Mouse (Mus musculus) embryonic facial prominence, embryonic 14.5 days (tissue): ENCODE measurements around the gene Polr2f. TPM values are rescaled to one million over a fixed set of nuclear protein-coding genes. Genes with fewer than 3 reads are reported as not detected.

Experiments used
- ATAC-seq: fragments of 200-750 bp; cut with Nextera tagmentation; 2 replicates; pipeline ENCODE4 v1.8.0; 2017; ENCODE audit warnings: low read depth, moderate number of reproducible peaks, moderate TSS enrichment
- DNase-seq: peaks from one replicate; pipeline ENCODE4 v3.0.0-alpha.2; 2015; ENCODE audit warnings: low spot score
- H3K27ac ChIP-seq: fragments of 300-500 bp; sonication (generic); replicated peaks from 2 replicates; pipeline ENCODE4 v1.5.1; 2014; ENCODE audit warnings: low read depth, mild to moderate bottlenecking, low read length, moderate library complexity
- H3K27me3 ChIP-seq: fragments of 300-500 bp; sonication (generic); replicated peaks from 2 replicates; pipeline ENCODE4 v1.6.1; 2014; ENCODE audit warnings: low read length; ENCODE audit not compliant: control insufficient read depth, insufficient read depth
- H3K36me3 ChIP-seq: fragments of 300-500 bp; sonication (generic); 2 replicates; pipeline ENCODE4 v1.6.1; 2014; ENCODE audit warnings: low read length, mixed read lengths; ENCODE audit not compliant: control insufficient read depth, insufficient read depth
- H3K4me1 ChIP-seq: fragments of 300-500 bp; sonication (generic); 2 replicates; pipeline ENCODE4 v1.6.1; 2014; ENCODE audit warnings: antibody characterized with exemption, low read length; ENCODE audit not compliant: control insufficient read depth, insufficient read depth
- H3K4me2 ChIP-seq: fragments of 300-500 bp; sonication (generic); 2 replicates; pipeline ENCODE4 v1.6.1; 2014; ENCODE audit warnings: low read depth, mild to moderate bottlenecking, low read length, moderate library complexity, mixed read lengths
- H3K4me3 ChIP-seq: fragments of 300-500 bp; sonication (generic); 2 replicates; pipeline ENCODE4 v1.5.1; 2014; ENCODE audit warnings: low read depth, mild to moderate bottlenecking, low read length
- H3K9ac ChIP-seq: fragments of 300-500 bp; sonication (generic); 2 replicates; pipeline ENCODE4 v1.6.1; 2014; ENCODE audit warnings: low read depth, mild to moderate bottlenecking, low read length, moderate library complexity, mixed read lengths
- H3K9me3 ChIP-seq: fragments of 300-500 bp; sonication (generic); 2 replicates; pipeline ENCODE4 v1.6.1; 2016; ENCODE audit warnings: low read length; ENCODE audit not compliant: control insufficient read depth
- WGBS: fragments of 180-500 bp; shearing (Covaris S2); extraction: QIAGEN DNeasy Blood & Tissue Kit; methylation state at CpG from one replicate; pipeline ENCODE4 v1.1.7; 2014; 5-methylcytosine and 5-hydroxymethylcytosine counted together
- polyA plus RNA-seq: library from polyadenylated mRNA; unstranded; fragments of >200 nt; fragmentation: Nextera tagmentation; extraction: Ambion mirVana; gene quantifications from 2 replicates; pipeline ENCODE4 v1.2.1, GENCODE M21; 2014

Gene Polr2f
- polyA plus RNA-seq, 1 experiment from 2014 or later: 305 TPM

GRCm38 (mm10) chr15:79176905-79177304, 36.1 kb downstream of the Polr2f start:
- WGBS: 47% methylated on average over 6 of the region's 6 CpGs
- ATAC-seq: peak; percentile 62

GRCm38 (mm10) chr15:79185213-79185612, 44.4 kb downstream of the Polr2f start:
- Histone ChIP-seq H3K4me2 (no peak overlapping the region), H3K27ac (no peak overlapping the region), H3K9me3 (no peaks in the 10 kb centered on the region), H3K9ac (no peak overlapping the region), H3K4me3 (no peak overlapping the region), H3K36me3 (no peaks in the 10 kb centered on the region), H3K27me3 (no peaks in the 10 kb centered on the region), H3K4me1 (no peaks in the 10 kb centered on the region)
- ATAC-seq (no peak), DNase-seq (peak; percentile 47)
- 69% methylated on average over 10 of the region's 10 CpGs for WGBS

More at GRCm38 (mm10) chr15:79176905-79177304, 36.1 kb downstream of the Polr2f start:
- DNase-seq: no peak
- Histone ChIP-seq H3K9ac (no peak overlapping the region), H3K4me2 (no peak overlapping the region), H3K36me3 (no peaks in the 10 kb centered on the region), H3K27me3 (no peaks in the 10 kb centered on the region), H3K4me1 (no peaks in the 10 kb centered on the region), H3K9me3 (no peaks in the 10 kb centered on the region), H3K27ac (no peak overlapping the region), H3K4me3 (no peak overlapping the region)

GRCm38 (mm10) chr15:79187819-79188218, 47.0 kb downstream of the Polr2f start:
- no peak overlapping the region for H3K9ac ChIP-seq
- H3K4me3 ChIP-seq: no peak overlapping the region
- no peaks in the 10 kb centered on the region for H3K27me3 ChIP-seq
- peaks cover 4% of the 10 kb centered on the region for H3K4me1 ChIP-seq
- H3K9me3 ChIP-seq: no peaks in the 10 kb centered on the region
- ATAC-seq (no peak), DNase-seq (no peak)
- no peak overlapping the region for H3K27ac ChIP-seq
- 93% methylated on average over 8 of the region's 8 CpGs for WGBS
- no peaks in the 10 kb centered on the region for H3K36me3 ChIP-seq
- no peak overlapping the region for H3K4me2 ChIP-seq

GRCm38 (mm10) chr15:79191426-79191825, 50.6 kb downstream of the Polr2f start:
- no peak overlapping the region for H3K9ac ChIP-seq
- peaks cover 21% of the 10 kb centered on the region for H3K4me1 ChIP-seq
- ATAC-seq (no peak), DNase-seq (no peak)
- no peaks in the 10 kb centered on the region for H3K36me3 ChIP-seq
- no peak overlapping the region for H3K4me2 ChIP-seq
- 93% methylated on average over 2 of the region's 2 CpGs for WGBS
- H3K9me3 ChIP-seq: no peaks in the 10 kb centered on the region
- no peaks in the 10 kb centered on the region for H3K27me3 ChIP-seq
- H3K27ac ChIP-seq: no peak overlapping the region
- no peak overlapping the region for H3K4me3 ChIP-seq

- ATAC-seq (peak; percentile 9; the same call in 1 of the 2 replicates), DNase-seq (no peak)
- Histone ChIP-seq H3K9ac (0 out of 2 replicates have a peak overlapping the region, but pooled peaks have one; percentile 47), H3K4me2 (peak overlapping the region; percentile 28; the same call in 1 of the 2 replicates), H3K4me1 (peaks cover 21% of the 10 kb centered on the region), H3K36me3 (no peaks in the 10 kb centered on the region), H3K27me3 (no peaks in the 10 kb centered on the region), H3K4me3 (no peak overlapping the region), H3K9me3 (no peaks in the 10 kb centered on the region), H3K27ac (peak overlapping the region; percentile 89)
- 84% methylated on average over 6 of the region's 6 CpGs for WGBS
Measured at GRCm38 (mm10) chr15:79192450-79192849, 51.6 kb downstream of the Polr2f start.

GRCm38 (mm10) chr15:79192885-79193845, 52.4 kb downstream of the Polr2f start:
- ATAC-seq (peak; percentile 92), DNase-seq (peak; percentile 93)
- H3K36me3 ChIP-seq: no peaks in the 10 kb centered on the region
- 19% methylated on average over 24 of the region's 27 CpGs for WGBS
- peak overlapping the region; percentile 28 for H3K4me2 ChIP-seq
- H3K9ac ChIP-seq: peak overlapping the region; percentile 47
- no peak overlapping the region for H3K4me3 ChIP-seq
- peak overlapping the region; percentile 89 for H3K27ac ChIP-seq
- peaks cover 21% of the 10 kb centered on the region for H3K4me1 ChIP-seq
- no peaks in the 10 kb centered on the region for H3K9me3 ChIP-seq
- H3K27me3 ChIP-seq: no peaks in the 10 kb centered on the region

GRCm38 (mm10) chr15:79194048-79194447, 53.2 kb downstream of the Polr2f start:
- Histone ChIP-seq H3K9me3 (no peaks in the 10 kb centered on the region), H3K36me3 (no peaks in the 10 kb centered on the region), H3K27ac (peak overlapping the region; percentile 89), H3K4me2 (no peak overlapping the region), H3K27me3 (no peaks in the 10 kb centered on the region), H3K4me3 (no peak overlapping the region), H3K9ac (peak overlapping the region; percentile 47; the same call in 1 of the 2 replicates), H3K4me1 (peaks cover 21% of the 10 kb centered on the region)
- ATAC-seq (no peak), DNase-seq (no peak)
- WGBS: 77% methylated on average over 9 of the region's 9 CpGs

GRCm38 (mm10) chr15:79194946-79195345, 54.1 kb downstream of the Polr2f start:
- H3K9ac ChIP-seq: no peak overlapping the region
- no peak overlapping the region for H3K4me3 ChIP-seq
- DNase-seq (no peak), ATAC-seq (no peak)
- H3K36me3 ChIP-seq: no peaks in the 10 kb centered on the region
- no peaks in the 10 kb centered on the region for H3K9me3 ChIP-seq
- no peak overlapping the region for H3K27ac ChIP-seq
- H3K27me3 ChIP-seq: no peaks in the 10 kb centered on the region
- WGBS: 79% methylated on average over 2 of the region's 2 CpGs
- H3K4me1 ChIP-seq: peaks cover 21% of the 10 kb centered on the region
- no peak overlapping the region for H3K4me2 ChIP-seq
